Mouse (Mus musculus): ENCODE results near the gene Map4k4. TPM values are rescaled to one million over a fixed set of nuclear protein-coding genes. Genes with fewer than 3 reads are reported as not detected.

Map4k4 gene
- total and polyA plus RNA-seq, 2 experiments from 2014 or later, result 34.1 to 189 TPM

DNA sequence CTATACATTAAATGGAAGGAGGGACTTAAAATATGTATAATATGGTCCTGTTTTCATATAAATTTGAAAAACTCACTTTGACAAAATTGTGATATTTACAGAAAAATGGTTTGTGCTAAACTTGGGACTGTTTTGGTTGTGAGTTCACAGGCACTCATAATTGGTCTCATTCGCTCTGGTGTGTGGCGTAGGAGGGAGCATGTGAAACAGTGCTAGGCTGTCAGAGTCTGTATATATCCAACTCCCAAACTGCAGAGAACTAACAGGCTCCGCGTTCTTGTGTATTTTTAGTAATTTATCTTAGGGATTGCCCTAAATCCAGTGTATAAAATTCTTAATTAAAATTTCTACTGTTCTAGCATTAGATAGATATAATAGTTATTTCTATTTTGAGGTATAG lies 120.9 kb downstream of the Map4k4 start:
- 90% methylated on average over 4 of the region's 4 CpGs for WGBS
- Histone ChIP-seq H3K4me3 (ENCODE audit: low read length) (no peak overlapping the region), H3K4me1 (ENCODE audit: insufficient read depth, low read length) (no peaks in the 10 kb centered on the region), H3K9me3 (ENCODE audit: low read length) (no peaks in the 10 kb centered on the region), H3K9ac (replicated peaks; ENCODE audit: low read length) (no peak overlapping the region), H3K4me2 (ENCODE audit: low read depth, low read length) (no peak overlapping the region), H3K27ac (no peak overlapping the region), H3K36me3 (ENCODE audit: insufficient read depth, low read length) (peaks cover 66% of the 10 kb centered on the region), H3K27me3 (ENCODE audit: insufficient read depth, low read length) (no peaks in the 10 kb centered on the region)
- DNase-seq (ENCODE audit: low spot score) (no peak), ATAC-seq (no peak)
- no peak for TF ChIP-seq CTCF (IDR thresholded peaks at IDR 0.05; ENCODE audit: low read depth)

DNA sequence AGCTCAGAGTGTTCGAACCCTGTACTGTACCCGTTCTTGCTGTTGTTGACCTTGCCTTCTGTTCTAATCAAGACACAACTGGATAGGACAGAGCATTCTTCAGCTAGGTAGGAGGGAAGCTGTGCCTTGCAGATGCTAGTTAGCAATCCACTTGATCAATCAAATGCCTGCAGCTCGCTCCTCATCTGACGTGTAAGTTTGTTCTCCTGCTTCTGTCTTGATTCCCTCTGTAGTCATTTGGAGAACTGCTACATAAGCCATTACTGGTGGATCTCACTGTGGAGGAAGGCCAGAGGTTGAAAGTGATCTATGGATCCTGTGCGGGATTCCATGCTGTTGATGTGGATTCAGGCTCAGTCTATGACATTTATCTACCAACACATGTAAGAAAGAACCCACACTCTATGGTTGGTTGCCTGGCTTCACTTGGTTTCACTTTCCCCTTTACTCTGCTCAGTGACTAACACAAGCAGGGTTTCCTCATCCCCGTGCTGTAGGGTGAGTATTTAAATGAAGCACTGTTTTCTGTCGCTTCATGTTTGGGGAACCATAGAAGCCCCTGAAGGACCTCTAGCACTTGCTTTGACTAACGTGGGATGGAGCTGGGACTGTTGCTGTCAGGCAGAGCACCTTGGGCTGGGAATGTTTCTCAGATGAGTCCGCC lies 121.9 kb downstream of the Map4k4 start:
- ATAC-seq, result no peak
- no peak for DNase-seq (ENCODE audit: low spot score)
- TF ChIP-seq CTCF (IDR thresholded peaks at IDR 0.05; ENCODE audit: low read depth), result no peak
- Histone ChIP-seq H3K9me3 (ENCODE audit: low read length) (no peaks in the 10 kb centered on the region), H3K4me1 (ENCODE audit: insufficient read depth, low read length) (no peaks in the 10 kb centered on the region), H3K4me3 (ENCODE audit: low read length) (no peak overlapping the region), H3K36me3 (ENCODE audit: insufficient read depth, low read length) (peaks cover 61% of the 10 kb centered on the region), H3K4me2 (ENCODE audit: low read depth, low read length) (no peak overlapping the region), H3K9ac (replicated peaks; ENCODE audit: low read length) (no peak overlapping the region), H3K27me3 (ENCODE audit: insufficient read depth, low read length) (no peaks in the 10 kb centered on the region), H3K27ac (no peak overlapping the region)
- WGBS, result 92% methylated on average over 9 of the region's 9 CpGs

DNA sequence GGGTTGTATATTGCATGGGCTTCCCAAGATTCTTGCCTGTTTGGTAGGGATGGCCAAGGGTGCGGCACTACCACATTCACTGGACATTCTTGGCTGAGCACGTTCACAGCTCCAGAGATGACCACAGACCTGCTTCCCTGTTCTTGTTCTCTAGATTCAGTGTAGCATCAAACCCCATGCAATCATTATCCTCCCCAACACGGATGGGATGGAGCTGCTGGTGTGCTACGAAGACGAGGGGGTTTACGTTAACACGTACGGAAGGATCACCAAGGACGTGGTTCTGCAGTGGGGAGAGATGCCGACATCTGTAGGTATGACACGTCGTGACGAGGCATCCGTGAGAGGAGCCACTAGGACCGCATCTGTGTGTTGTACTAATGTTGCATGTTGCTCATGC lies 122.5 kb downstream of the Map4k4 start:
- no peak overlapping the region for H3K9ac ChIP-seq (replicated peaks; ENCODE audit: low read length)
- no peak for TF ChIP-seq CTCF (IDR thresholded peaks at IDR 0.05; ENCODE audit: low read depth)
- H3K9me3 ChIP-seq (ENCODE audit: low read length), result no peaks in the 10 kb centered on the region
- H3K4me3 ChIP-seq (ENCODE audit: low read length), result no peak overlapping the region
- H3K27me3 ChIP-seq (ENCODE audit: insufficient read depth, low read length), result no peaks in the 10 kb centered on the region
- peaks cover 61% of the 10 kb centered on the region for H3K36me3 ChIP-seq (ENCODE audit: insufficient read depth, low read length)
- ATAC-seq (no peak), DNase-seq (ENCODE audit: low spot score) (no peak)
- H3K27ac ChIP-seq, result no peak overlapping the region
- H3K4me2 ChIP-seq (ENCODE audit: low read depth, low read length), result no peak overlapping the region
- H3K4me1 ChIP-seq (ENCODE audit: insufficient read depth, low read length), result no peaks in the 10 kb centered on the region
- WGBS, result 94% methylated on average over 15 of the region's 15 CpGs

DNA sequence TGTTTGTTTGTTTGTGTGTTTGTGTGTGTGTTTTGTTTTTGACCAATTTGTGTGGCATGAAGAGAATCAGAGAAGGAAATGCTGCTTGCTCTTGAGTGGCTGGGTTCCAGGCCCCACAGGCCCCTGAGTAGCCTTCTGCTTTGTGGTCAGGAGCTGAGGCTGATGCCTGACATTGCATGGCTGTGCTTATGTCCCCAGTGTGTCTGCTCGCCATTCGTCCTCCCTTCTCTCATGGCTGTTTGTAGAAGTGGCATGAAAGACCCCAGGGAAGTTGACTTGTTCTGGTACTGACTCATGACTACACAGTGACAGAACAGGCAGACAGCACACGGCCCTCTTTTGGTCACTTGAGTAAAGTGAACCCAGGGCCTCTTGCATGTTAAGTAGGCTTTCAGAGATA lies 123.0 kb downstream of the Map4k4 start:
- Histone ChIP-seq H3K4me3 (ENCODE audit: low read length) (no peak overlapping the region), H3K9me3 (ENCODE audit: low read length) (no peaks in the 10 kb centered on the region), H3K27ac (no peak overlapping the region), H3K9ac (replicated peaks; ENCODE audit: low read length) (no peak overlapping the region), H3K4me1 (ENCODE audit: insufficient read depth, low read length) (no peaks in the 10 kb centered on the region), H3K36me3 (ENCODE audit: insufficient read depth, low read length) (peaks cover 61% of the 10 kb centered on the region), H3K27me3 (ENCODE audit: insufficient read depth, low read length) (no peaks in the 10 kb centered on the region), H3K4me2 (ENCODE audit: low read depth, low read length) (no peak overlapping the region)
- WGBS, result 57% methylated on average over 3 of the region's 3 CpGs
- TF ChIP-seq CTCF (IDR thresholded peaks at IDR 0.05; ENCODE audit: low read depth), result no peak
- no peak for ATAC-seq
- DNase-seq (ENCODE audit: low spot score), result no peak

DNA sequence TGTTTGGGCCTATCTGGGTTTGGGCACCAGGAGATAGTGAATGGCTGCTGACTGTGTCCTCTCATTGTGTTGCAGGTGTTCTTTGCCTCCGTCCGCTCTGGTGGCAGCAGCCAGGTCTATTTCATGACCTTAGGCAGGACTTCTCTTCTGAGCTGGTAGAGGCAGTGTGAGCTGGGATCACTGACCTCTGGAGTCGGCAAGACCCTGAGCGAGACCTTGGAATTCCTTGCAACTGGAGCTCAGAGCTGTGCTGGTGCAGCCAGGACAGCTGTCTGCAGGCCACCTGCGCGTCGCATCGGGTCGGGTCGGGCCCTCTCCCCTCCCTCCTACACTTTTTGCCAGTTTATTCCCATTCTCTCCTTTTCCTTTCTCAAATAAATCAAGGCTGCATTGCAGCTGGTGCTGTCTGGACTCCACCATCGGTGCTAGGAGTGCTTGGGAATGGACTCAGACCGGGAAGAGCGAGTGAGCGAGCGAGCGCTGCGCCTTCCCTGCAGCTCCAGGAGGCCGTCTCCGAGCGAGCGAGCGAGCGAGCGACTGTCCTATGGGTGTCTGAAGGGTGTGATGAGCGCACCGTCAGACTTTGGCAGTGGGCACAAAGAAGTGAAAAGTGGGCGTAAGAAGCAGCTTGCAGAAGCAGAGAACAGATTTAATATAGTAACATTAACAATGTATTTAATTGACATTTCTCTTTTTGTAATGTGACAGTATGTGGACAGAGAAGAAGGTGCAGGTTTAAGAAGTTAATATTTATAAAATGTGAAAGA lies 124.0 kb downstream of the Map4k4 start:
- Histone ChIP-seq H3K9ac (replicated peaks; ENCODE audit: low read length) (no peak overlapping the region), H3K4me2 (ENCODE audit: low read depth, low read length) (no peak overlapping the region), H3K9me3 (ENCODE audit: low read length) (no peaks in the 10 kb centered on the region), H3K36me3 (ENCODE audit: insufficient read depth, low read length) (peaks cover 58% of the 10 kb centered on the region), H3K27me3 (ENCODE audit: insufficient read depth, low read length) (no peaks in the 10 kb centered on the region), H3K27ac (no peak overlapping the region), H3K4me1 (ENCODE audit: insufficient read depth, low read length) (no peaks in the 10 kb centered on the region), H3K4me3 (ENCODE audit: low read length) (no peak overlapping the region)
- no peak for ATAC-seq
- WGBS, result 90% methylated on average over 27 of the region's 27 CpGs
- no peak for DNase-seq (ENCODE audit: low spot score)
- no peak for TF ChIP-seq CTCF (IDR thresholded peaks at IDR 0.05; ENCODE audit: low read depth)

DNA sequence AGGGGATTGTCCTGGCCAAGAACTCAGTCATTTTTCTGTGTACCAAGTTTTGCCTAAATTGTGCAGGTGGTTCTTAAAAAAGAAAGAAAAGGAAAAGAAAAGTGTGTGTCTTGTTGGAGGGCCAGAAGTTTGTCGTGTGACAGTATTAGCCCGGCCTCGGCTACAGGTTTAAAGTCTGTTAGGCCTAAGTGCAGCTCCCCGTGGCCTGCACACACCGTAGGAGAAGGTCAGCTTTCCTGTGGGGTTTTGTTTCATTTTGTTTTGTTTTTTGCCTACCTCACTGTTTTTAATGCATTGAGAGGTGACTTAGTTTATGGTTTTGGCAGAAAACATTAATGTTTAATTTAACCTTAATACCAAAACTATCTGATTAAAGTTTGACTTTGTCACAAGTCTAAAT lies 124.7 kb downstream of the Map4k4 start:
- Histone ChIP-seq H3K27me3 (ENCODE audit: insufficient read depth, low read length) (no peaks in the 10 kb centered on the region), H3K36me3 (ENCODE audit: insufficient read depth, low read length) (peaks cover 52% of the 10 kb centered on the region; the same call in 1 of the 2 replicates), H3K4me1 (ENCODE audit: insufficient read depth, low read length) (no peaks in the 10 kb centered on the region), H3K4me2 (ENCODE audit: low read depth, low read length) (no peak overlapping the region), H3K9ac (replicated peaks; ENCODE audit: low read length) (no peak overlapping the region), H3K4me3 (ENCODE audit: low read length) (no peak overlapping the region), H3K27ac (no peak overlapping the region), H3K9me3 (ENCODE audit: low read length) (no peaks in the 10 kb centered on the region)
- no peak for TF ChIP-seq CTCF (IDR thresholded peaks at IDR 0.05; ENCODE audit: low read depth)
- DNase-seq (ENCODE audit: low spot score), result no peak
- no peak for ATAC-seq
- 79% methylated on average over 5 of the region's 5 CpGs for WGBS

DNA sequence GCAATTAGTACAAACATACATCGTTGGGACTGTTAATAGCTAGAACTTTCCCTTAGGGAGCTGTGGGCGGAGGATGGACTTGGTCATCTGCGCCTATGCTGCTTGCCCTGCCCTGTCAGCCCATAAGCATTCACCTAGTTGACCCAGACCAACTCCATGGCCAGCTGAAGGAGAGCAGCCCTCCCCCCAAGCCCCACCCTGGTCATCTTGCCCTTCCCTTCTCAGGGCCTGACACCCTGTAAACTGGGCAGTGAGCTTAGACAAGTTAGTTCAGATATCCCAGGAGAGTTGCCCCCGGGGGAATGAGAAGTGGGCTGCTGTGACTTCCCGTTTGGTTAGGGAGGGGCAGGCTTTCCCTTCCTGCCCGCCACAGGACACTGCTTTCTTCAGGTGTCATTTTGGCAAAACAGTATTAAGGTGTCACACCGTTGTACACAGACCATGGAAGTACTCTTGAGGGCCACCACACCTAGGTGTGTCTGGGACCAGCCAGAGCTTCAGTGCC lies 126.5 kb downstream of the Map4k4 start:
- Histone ChIP-seq H3K27me3 (ENCODE audit: insufficient read depth, low read length) (no peaks in the 10 kb centered on the region), H3K9me3 (ENCODE audit: low read length) (no peaks in the 10 kb centered on the region), H3K4me1 (ENCODE audit: insufficient read depth, low read length) (no peaks in the 10 kb centered on the region), H3K27ac (no peak overlapping the region), H3K9ac (replicated peaks; ENCODE audit: low read length) (no peak overlapping the region), H3K4me2 (ENCODE audit: low read depth, low read length) (no peak overlapping the region), H3K4me3 (ENCODE audit: low read length) (no peak overlapping the region), H3K36me3 (ENCODE audit: insufficient read depth, low read length) (peaks cover 43% of the 10 kb centered on the region; the same call in 1 of the 2 replicates)
- ATAC-seq, result peak; percentile 21; the same call in 1 of the 2 replicates
- 84% methylated on average over 7 of the region's 7 CpGs for whole genome bisulfite sequencing
- no peak for TF ChIP-seq CTCF (IDR thresholded peaks at IDR 0.05; ENCODE audit: low read depth)
- no peak for DNase-seq (ENCODE audit: low spot score)
